Mouse (Mus musculus) limb, embryonic 14.5 days (tissue): ENCODE measurements around the gene Psap. TPM values are rescaled to one million over a fixed set of nuclear protein-coding genes. Genes with fewer than 3 reads are reported as not detected.
A peak's percentile ranks its signal among the peaks of the same experiment; 100 is the strongest.

Source experiments
- ATAC-seq: fragments of 200-750 bp; cut with Nextera tagmentation; 2 replicates; pipeline ENCODE4 v1.8.0; 2017; ENCODE audit warnings: low read depth, moderate number of reproducible peaks, moderate TSS enrichment; ENCODE audit not compliant: low FRiP score
- DNase-seq: peaks from one replicate; pipeline ENCODE4 v3.0.0-alpha.2; 2015; ENCODE audit warnings: low spot score
- H3K27ac ChIP-seq: fragments of 300-500 bp; sonication (generic); replicated peaks from 2 replicates; pipeline ENCODE4 v1.5.1; 2014; ENCODE audit warnings: low read depth, mild to moderate bottlenecking, low read length, moderate library complexity, mixed read lengths
- H3K27me3 ChIP-seq: fragments of 300-500 bp; sonication (generic); 2 replicates; pipeline ENCODE4 v1.6.1; 2014; ENCODE audit warnings: low read length, mixed read lengths; ENCODE audit not compliant: control insufficient read depth, insufficient read depth
- H3K36me3 ChIP-seq: fragments of 300-500 bp; sonication (generic); 2 replicates; pipeline ENCODE4 v1.6.1; 2014; ENCODE audit warnings: mild to moderate bottlenecking, low read length, moderate library complexity, mixed read lengths; ENCODE audit not compliant: control insufficient read depth, insufficient read depth
- H3K4me1 ChIP-seq: fragments of 300-500 bp; sonication (generic); 2 replicates; pipeline ENCODE4 v1.6.1; 2014; ENCODE audit warnings: antibody characterized with exemption, low read length, mixed read lengths; ENCODE audit not compliant: control insufficient read depth, insufficient read depth
- H3K4me2 ChIP-seq: fragments of 300-500 bp; sonication (generic); replicated peaks from 2 replicates; pipeline ENCODE4 v1.6.1; 2014; ENCODE audit warnings: low read depth, mild to moderate bottlenecking, low read length, moderate library complexity; ENCODE audit not compliant: severe bottlenecking
- H3K4me3 ChIP-seq: fragments of 300-500 bp; sonication (generic); replicated peaks from 2 replicates; pipeline ENCODE4 v1.5.1; 2014; ENCODE audit warnings: low read length
- H3K9ac ChIP-seq: fragments of 300-500 bp; sonication (generic); 2 replicates; pipeline ENCODE4 v1.6.1; 2014; ENCODE audit warnings: mild to moderate bottlenecking, low read depth, low read length, moderate library complexity; ENCODE audit not compliant: severe bottlenecking
- H3K9me3 ChIP-seq: fragments of 300-500 bp; sonication (generic); 2 replicates; pipeline ENCODE4 v1.6.1; 2016; ENCODE audit warnings: low read length; ENCODE audit not compliant: control insufficient read depth
- POLR2A ChIP-seq: fragments of 200-500 bp; IDR thresholded peaks from 2 replicates; pipeline ENCODE4 v1.8.0; 2012; ENCODE audit warnings: inconsistent platforms, mild to moderate bottlenecking, moderate library complexity, borderline replicate concordance; ENCODE audit not compliant: insufficient read depth, insufficient read length; ENCODE audit errors: extremely low read depth
- whole genome bisulfite sequencing: fragments of 180-500 bp; shearing (Covaris S2); extraction: QIAGEN DNeasy Blood & Tissue Kit; methylation state at CpG from one replicate; pipeline ENCODE4 v1.1.7; 2014; 5-methylcytosine and 5-hydroxymethylcytosine counted together
- polyA plus RNA-seq, 2 experiments: library from polyadenylated mRNA; depleted of rRNA in 1 of 2; stranded (reverse) in 1 of 2; unstranded in 1 of 2; fragments of >200 nt; fragmentation: Nextera tagmentation in 1 of 2; extraction: Ambion mirVana in 1 of 2; gene quantifications; 2 replicates each; pipeline versions ENCODE4 v1.2.1 to v1.2.3; 2012 to 2014

Gene Psap
- polyA plus RNA-seq, 2 experiments: 121 to 648 TPM

- DNase-seq (no peak), ATAC-seq (no peak)
- Histone ChIP-seq H3K4me3 (no peak overlapping the region), H3K4me2 (no peak overlapping the region), H3K4me1 (no peaks in the 10 kb centered on the region), H3K9me3 (no peaks in the 10 kb centered on the region), H3K27me3 (no peaks in the 10 kb centered on the region), H3K36me3 (no peaks in the 10 kb centered on the region), H3K9ac (no peak overlapping the region), H3K27ac (no peak overlapping the region)
- TF ChIP-seq POLR2A: no peak
- WGBS: 89% methylated on average over 5 of the region's 5 CpGs
Measured at GRCm38 (mm10) chr10:60313606-60314005, 36.2 kb downstream of the Psap start.

GRCm38 (mm10) chr10:60316166-60316565, 38.7 kb downstream of the Psap start:
- Histone ChIP-seq H3K4me1 (no peaks in the 10 kb centered on the region), H3K27me3 (no peaks in the 10 kb centered on the region), H3K4me2 (no peak overlapping the region), H3K9ac (no peak overlapping the region), H3K4me3 (no peak overlapping the region), H3K36me3 (no peaks in the 10 kb centered on the region), H3K9me3 (no peaks in the 10 kb centered on the region), H3K27ac (no peak overlapping the region)
- no peak for TF ChIP-seq POLR2A
- DNase-seq (no peak), ATAC-seq (no peak)
- WGBS: 84% methylated on average over 4 of the region's 4 CpGs

- Histone ChIP-seq H3K4me1 (0 out of 2 replicates have a peak, but pooled peaks cover 5% of the 10 kb centered on the region), H3K4me2 (no peak overlapping the region), H3K4me3 (no peak overlapping the region), H3K27ac (no peak overlapping the region), H3K9me3 (no peaks in the 10 kb centered on the region), H3K36me3 (no peaks in the 10 kb centered on the region), H3K27me3 (no peaks in the 10 kb centered on the region), H3K9ac (no peak overlapping the region)
- TF ChIP-seq POLR2A: no peak
- peak; percentile 60 for DNase-seq
- WGBS: 71% methylated on average over 11 of the region's 11 CpGs
- peak; percentile 55 for ATAC-seq
Measured at GRCm38 (mm10) chr10:60328963-60329650, 51.7 kb downstream of the Psap start.

- H3K4me2 ChIP-seq: no peak overlapping the region
- no peaks in the 10 kb centered on the region for H3K9me3 ChIP-seq
- no peaks in the 10 kb centered on the region for H3K36me3 ChIP-seq
- H3K9ac ChIP-seq: no peak overlapping the region
- DNase-seq (no peak), ATAC-seq (no peak)
- H3K4me3 ChIP-seq: no peak overlapping the region
- no peak for TF ChIP-seq POLR2A
- no peaks in the 10 kb centered on the region for H3K27me3 ChIP-seq
- H3K27ac ChIP-seq: no peak overlapping the region
- 71% methylated on average over 7 of the region's 7 CpGs for WGBS
- H3K4me1 ChIP-seq: no peaks in the 10 kb centered on the region
Measured at GRCm38 (mm10) chr10:60334583-60334982, 57.2 kb downstream of the Psap start.

- ATAC-seq (no peak), DNase-seq (no peak)
- Histone ChIP-seq H3K9me3 (no peaks in the 10 kb centered on the region), H3K36me3 (no peaks in the 10 kb centered on the region), H3K9ac (no peak overlapping the region), H3K27me3 (no peaks in the 10 kb centered on the region), H3K4me3 (no peak overlapping the region), H3K4me1 (no peaks in the 10 kb centered on the region), H3K27ac (no peak overlapping the region), H3K4me2 (no peak overlapping the region)
- TF ChIP-seq POLR2A: no peak
- WGBS: 90% methylated on average over 4 of the region's 4 CpGs
Measured at GRCm38 (mm10) chr10:60335021-60335420, 57.6 kb downstream of the Psap start.
